Mouse (Mus musculus): ENCODE measurements around the gene Ogfod3.

GRCm38 (mm10) chr11:121160636-121161346 lies 43.7 kb downstream of the Ogfod3 start:
- TF ChIP-seq CTCF (IDR thresholded peaks at IDR 0.05; ENCODE audit: low read depth) (no peak), EP300 (IDR thresholded peaks at IDR 0.05; ENCODE audit: low read depth) (no peak)

All from liver, postnatal 0 days (tissue).